Mouse (Mus musculus): Measurements from ENCODE around the gene Mvb12a. TPM values are rescaled to one million over a fixed set of nuclear protein-coding genes. Genes with fewer than 3 reads are reported as not detected.
"Not testable (repeated sequence)": the region's sequence is repeated elsewhere in the genome, so short reads cannot be mapped to it uniquely, and the experiment has no call there.

Mvb12a gene
- polyA plus RNA-seq, 1 experiment from 2014 or later, result 69.1 TPM

DNA sequence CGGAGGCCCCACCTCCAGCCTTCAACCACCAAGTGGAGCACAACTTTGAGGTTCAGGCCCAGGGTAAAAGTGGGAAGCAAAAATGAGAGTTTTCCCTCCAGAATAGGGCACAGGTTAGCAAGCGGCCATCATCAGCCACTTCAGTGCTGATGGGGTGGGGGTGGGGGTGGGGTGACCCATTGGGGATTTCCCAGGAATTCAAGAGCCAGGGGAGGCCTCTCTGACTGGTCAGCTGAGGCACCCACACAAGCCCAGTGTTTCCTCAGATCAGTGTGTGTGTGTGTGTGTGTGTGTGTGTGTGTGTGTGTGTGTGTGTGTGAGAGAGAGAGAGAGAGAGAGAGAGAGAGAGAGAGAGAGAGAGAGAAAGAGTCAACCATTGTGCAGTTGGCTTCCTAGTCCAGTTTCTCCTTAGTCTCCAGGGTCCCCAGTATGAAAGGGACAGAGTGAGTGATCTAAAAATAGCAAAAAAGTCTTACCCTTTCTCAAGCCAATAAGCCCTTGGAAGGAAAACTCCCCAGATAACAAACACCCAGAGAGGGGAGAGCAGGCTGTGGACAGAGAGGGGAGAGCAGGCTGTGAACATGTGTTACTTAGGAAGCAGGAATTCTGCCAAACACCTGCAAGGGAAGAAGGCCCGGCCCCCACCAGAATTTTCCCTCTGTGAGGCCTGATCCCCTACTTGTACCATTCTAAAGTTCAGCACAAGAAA is 15.4 kb upstream of the Mvb12a start:
- H3K36me3 ChIP-seq, result no peaks in the 10 kb centered on the region
- WGBS, result 47% methylated on average over 3 of the region's 3 CpGs
- H3K9me3 ChIP-seq, result no peaks in the 10 kb centered on the region
- H3K4me2 ChIP-seq, result no peak overlapping the region
- H3K27me3 ChIP-seq, result peaks cover 60% of the 10 kb centered on the region
- no peak overlapping the region for H3K27ac ChIP-seq
- H3K9ac ChIP-seq (replicated peaks), result 0 out of 2 replicates have a peak overlapping the region, but pooled peaks have one; percentile 31
- no peak for ATAC-seq (ENCODE audit: insufficient number of reproducible peaks, insufficient read depth, low FRiP score, low TSS enrichment, low read depth)
- peaks cover 9% of the 10 kb centered on the region; the same call in 1 of the 2 replicates for H3K4me1 ChIP-seq (replicated peaks)
- no peak overlapping the region for H3K4me3 ChIP-seq (replicated peaks)

DNA sequence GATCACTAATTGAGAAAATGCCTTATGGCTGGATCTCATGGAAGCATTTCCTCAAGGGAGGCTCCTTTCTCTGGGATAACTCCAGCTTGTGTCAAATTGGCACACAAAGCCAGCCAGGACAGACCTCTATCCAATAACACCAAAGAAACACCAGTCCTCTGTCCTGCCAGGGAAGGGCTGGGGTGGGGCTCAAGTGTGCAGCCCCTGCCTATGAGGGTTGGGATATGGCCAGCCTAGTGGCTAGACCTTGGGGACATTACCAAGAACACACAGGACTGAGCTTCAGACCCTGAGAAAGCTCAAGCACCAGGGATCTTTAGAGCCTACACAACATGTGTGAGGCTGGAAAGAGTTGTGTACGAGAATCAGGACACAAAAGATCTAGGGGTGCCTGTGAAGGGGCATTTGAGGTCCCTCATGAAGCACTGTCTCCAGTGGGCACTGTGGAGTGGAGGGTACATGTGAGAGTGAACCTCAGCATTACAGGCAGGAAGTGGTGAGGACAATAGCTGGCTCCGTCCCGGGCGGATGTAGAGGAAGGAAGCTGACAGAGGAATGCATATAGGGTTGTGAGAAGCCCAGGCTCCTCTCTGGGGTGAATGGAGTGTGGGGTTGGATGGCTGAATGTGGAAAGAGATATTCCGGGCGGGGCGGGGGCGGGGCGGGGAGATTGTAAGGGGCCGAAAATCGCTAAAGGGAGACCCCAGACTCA is 14.2 kb upstream of the Mvb12a start:
- no peaks in the 10 kb centered on the region for H3K36me3 ChIP-seq
- WGBS, result 78% methylated on average over 11 of the region's 11 CpGs
- H3K27ac ChIP-seq, result peak overlapping the region; percentile 50
- peaks cover 9% of the 10 kb centered on the region; the same call in 1 of the 2 replicates for H3K4me1 ChIP-seq (replicated peaks)
- peaks cover 48% of the 10 kb centered on the region for H3K27me3 ChIP-seq
- H3K4me2 ChIP-seq, result no peak overlapping the region
- no peak for ATAC-seq (ENCODE audit: insufficient number of reproducible peaks, insufficient read depth, low FRiP score, low TSS enrichment, low read depth)
- no peak overlapping the region for H3K4me3 ChIP-seq (replicated peaks)
- H3K9me3 ChIP-seq, result no peaks in the 10 kb centered on the region
- H3K9ac ChIP-seq (replicated peaks), result no peak overlapping the region

DNA sequence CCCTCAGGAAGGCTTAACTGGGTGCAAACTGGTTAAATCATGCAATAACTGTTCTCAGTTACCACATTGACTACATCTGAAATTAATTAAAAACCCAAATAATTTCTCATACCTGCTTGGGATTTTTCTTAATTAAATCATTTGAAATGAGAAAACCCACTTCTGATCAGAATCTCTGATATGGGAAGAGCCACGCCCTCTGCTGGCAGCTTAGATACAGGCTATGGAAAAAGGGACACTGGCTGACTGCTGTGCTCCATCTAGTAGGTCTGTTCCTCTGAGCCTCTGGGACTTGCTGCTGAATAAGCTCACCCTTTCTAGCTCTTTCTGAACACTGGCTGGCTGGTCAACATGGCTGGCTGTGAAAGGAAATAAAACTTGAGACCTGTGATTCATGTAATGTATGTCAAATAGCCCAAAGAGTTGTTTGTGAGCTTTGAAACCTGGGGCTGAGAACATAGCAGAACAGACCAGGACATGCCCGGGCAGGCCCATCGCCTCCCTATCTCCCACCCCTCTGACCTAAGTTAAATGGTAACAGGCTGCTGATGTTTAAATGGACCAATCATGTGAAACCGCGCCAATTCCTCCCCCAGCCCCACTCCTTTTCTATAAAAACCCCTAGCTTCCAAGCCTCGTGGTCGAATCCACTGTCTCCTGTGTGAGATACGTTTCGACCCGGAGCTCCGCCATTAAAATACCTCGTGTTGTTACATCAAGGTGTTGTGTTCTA is 11.8 kb upstream of the Mvb12a start:
- not testable (repeated sequence) for H3K4me2 ChIP-seq; ATAC-seq (ENCODE audit: insufficient number of reproducible peaks, insufficient read depth, low FRiP score, low TSS enrichment, low read depth); H3K27ac ChIP-seq

DNA sequence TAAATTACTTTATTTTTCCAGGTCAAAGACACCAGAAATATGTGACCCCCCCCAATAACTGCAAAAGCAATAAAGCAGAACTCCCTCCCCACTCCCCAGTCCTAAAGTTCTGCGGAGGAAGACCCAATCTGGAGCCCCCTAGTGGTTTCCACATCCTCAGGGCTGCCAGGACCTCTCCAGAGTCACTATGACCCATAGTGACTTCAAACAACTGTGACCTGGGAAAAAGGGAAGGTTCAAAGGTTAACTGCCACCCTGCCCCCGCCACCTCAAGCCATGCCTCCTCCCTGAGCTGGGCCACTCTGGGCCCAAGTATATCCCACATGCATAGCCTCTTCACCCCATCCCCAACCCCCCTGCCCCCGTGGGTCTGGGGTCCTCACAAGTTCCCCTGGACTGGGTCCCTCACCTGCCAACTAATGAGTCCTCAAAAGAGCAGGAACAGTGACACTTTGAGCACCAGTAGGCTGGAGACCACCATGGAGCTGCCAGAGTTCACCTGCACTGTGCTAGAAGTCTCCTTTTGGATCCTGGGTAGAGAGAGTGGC is 8.4 kb upstream of the Mvb12a start:
- Histone ChIP-seq H3K4me3 (replicated peaks) (no peak overlapping the region), H3K4me1 (replicated peaks) (peaks cover 6% of the 10 kb centered on the region; the same call in 1 of the 2 replicates), H3K9ac (replicated peaks) (no peak overlapping the region), H3K4me2 (no peak overlapping the region), H3K27me3 (peaks cover 25% of the 10 kb centered on the region; the same call in 1 of the 2 replicates), H3K27ac (no peak overlapping the region), H3K9me3 (no peaks in the 10 kb centered on the region), H3K36me3 (no peaks in the 10 kb centered on the region)
- 26% methylated on average over 3 of the region's 3 CpGs for WGBS
- ATAC-seq (ENCODE audit: insufficient number of reproducible peaks, insufficient read depth, low FRiP score, low TSS enrichment, low read depth), result no peak

More for the DNA sequence above, 11.8 kb upstream of the Mvb12a start:
- not testable (repeated sequence) for H3K4me1 ChIP-seq (replicated peaks); H3K36me3 ChIP-seq; H3K9ac ChIP-seq (replicated peaks); H3K4me3 ChIP-seq (replicated peaks); H3K9me3 ChIP-seq
- H3K27me3 ChIP-seq, result peaks cover 33% of the 10 kb centered on the region
- 73% methylated on average over 6 of the region's 12 CpGs for WGBS

DNA sequence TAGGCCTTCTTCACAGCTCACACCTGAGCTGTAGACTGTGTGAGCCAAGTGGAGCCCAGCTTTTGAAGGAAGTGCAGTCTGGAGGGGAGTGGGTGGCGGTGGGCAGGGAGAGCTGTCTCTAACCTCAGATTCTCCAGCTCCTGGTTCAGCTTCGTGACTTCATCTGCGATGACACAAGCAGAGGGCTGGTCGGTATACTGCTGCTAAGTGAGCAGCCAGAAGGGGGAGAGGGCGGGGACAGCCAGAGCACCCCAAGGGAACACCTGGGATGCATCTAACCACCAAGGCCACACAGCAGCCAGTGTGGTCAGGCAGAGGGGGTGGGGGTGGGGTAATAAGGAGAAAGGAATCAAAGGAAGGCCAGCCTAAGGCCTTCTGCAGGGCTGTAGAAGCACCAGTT is 7.1 kb upstream of the Mvb12a start:
- ATAC-seq (ENCODE audit: insufficient number of reproducible peaks, insufficient read depth, low FRiP score, low TSS enrichment, low read depth), result no peak
- 64% methylated on average over 5 of the region's 5 CpGs for WGBS
- H3K4me3 ChIP-seq (replicated peaks), result no peak overlapping the region
- H3K9me3 ChIP-seq, result no peaks in the 10 kb centered on the region
- H3K4me1 ChIP-seq (replicated peaks), result peaks cover 6% of the 10 kb centered on the region; the same call in 1 of the 2 replicates
- H3K36me3 ChIP-seq, result no peaks in the 10 kb centered on the region
- no peak overlapping the region for H3K4me2 ChIP-seq
- H3K27me3 ChIP-seq, result peaks cover 25% of the 10 kb centered on the region; the same call in 1 of the 2 replicates
- H3K9ac ChIP-seq (replicated peaks), result no peak overlapping the region
- no peak overlapping the region for H3K27ac ChIP-seq

DNA sequence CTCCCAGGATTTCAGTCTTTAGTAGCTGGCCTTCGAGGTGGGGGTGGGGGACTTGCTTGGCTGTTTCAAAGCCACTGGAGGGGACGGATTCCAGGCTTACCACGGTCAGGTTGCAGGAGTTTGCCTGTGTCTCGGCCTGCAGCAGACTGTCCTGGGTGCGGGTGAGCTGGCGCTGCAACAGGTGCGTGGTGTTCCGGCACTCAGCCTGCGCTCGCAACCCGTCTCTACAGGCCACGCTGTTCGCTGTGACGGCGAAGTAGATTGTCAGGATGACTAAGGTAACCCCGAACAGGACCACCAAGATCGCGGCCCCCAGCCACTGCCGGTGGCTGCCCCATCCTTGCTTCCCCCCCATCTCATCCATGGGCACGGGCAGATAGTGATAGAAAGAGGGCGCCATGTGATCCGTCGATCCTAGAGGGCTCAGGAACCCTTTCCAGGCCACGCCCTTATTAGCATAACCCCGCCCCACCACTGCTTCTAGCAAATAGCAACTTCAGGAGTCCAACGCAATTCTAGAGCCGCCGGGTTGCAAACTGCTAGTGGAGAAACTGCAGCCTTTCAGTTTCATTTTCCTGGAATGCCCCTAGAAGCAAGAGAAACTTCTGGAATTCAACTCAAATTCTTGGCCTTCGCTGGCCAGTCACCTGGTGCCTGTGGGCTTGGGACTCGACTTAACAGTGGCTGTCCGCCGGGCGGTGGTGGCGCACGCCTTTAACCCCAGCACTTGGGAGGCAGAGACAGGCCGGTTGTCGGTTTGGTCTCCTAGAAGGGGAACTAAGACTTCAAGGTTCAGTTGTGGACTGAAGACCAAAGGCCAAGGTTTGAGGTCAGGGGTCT is 5.5 kb upstream of the Mvb12a start, which contains the start of gene Bst2:
Gene Bst2, minus strand, starts transcription at position 429 of the 840 bp plus-strand sequence.
- H3K9ac ChIP-seq (replicated peaks), result peak within 1 kb of the TSS; percentile 56; the same call in 1 of the 2 replicates
- H3K4me3 ChIP-seq (replicated peaks), result peak within 1 kb of the TSS; percentile 43
- H3K4me1 ChIP-seq (replicated peaks), result peaks cover 6% of the 10 kb centered on the region; the same call in 1 of the 2 replicates
- peak within 1 kb of the TSS; percentile 77; the same call in 1 of the 2 replicates for H3K27ac ChIP-seq
- no peaks in the 10 kb centered on the region for H3K9me3 ChIP-seq
- 2% methylated on average over 37 of the region's 37 CpGs for WGBS
- peak within 1 kb of the TSS; percentile 63 for H3K4me2 ChIP-seq
- no peaks in the 10 kb centered on the region for H3K36me3 ChIP-seq
- H3K27me3 ChIP-seq, result peaks cover 25% of the 10 kb centered on the region; the same call in 1 of the 2 replicates
- peak; percentile 70 for ATAC-seq (ENCODE audit: insufficient number of reproducible peaks, insufficient read depth, low FRiP score, low TSS enrichment, low read depth)

DNA sequence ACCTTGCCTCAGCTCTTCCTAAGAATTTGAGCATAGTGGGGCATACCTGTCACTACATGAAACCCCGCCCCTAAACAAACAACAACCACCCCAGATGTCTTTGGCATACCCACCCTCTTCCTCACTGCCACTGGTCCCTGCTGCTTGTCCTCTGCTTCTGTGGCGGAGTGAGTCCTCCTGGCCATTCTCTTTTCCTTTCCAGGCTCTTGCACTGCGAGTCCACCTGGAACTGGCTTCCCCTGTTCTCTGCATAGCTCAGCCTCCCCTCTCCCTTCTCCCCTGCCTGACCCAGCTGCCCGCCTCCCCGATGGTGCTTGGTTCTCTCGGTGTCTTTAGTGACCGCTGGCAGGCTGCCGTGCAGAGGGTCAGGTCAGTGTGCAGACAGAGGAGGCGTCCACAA is 1.0 kb downstream of the Mvb12a start:
- peak overlapping the region; percentile 80 for H3K4me2 ChIP-seq
- no peak for ATAC-seq (ENCODE audit: insufficient number of reproducible peaks, insufficient read depth, low FRiP score, low TSS enrichment, low read depth)
- no peaks in the 10 kb centered on the region for H3K9me3 ChIP-seq
- WGBS, result 87% methylated on average over 9 of the region's 9 CpGs
- no peaks in the 10 kb centered on the region for H3K27me3 ChIP-seq
- peaks cover 35% of the 10 kb centered on the region for H3K36me3 ChIP-seq
- H3K4me1 ChIP-seq (replicated peaks), result peaks cover 9% of the 10 kb centered on the region
- H3K27ac ChIP-seq, result no peak overlapping the region
- H3K9ac ChIP-seq (replicated peaks), result peak overlapping the region; percentile 77; the same call in 1 of the 2 replicates
- H3K4me3 ChIP-seq (replicated peaks), result peak overlapping the region; percentile 86

DNA sequence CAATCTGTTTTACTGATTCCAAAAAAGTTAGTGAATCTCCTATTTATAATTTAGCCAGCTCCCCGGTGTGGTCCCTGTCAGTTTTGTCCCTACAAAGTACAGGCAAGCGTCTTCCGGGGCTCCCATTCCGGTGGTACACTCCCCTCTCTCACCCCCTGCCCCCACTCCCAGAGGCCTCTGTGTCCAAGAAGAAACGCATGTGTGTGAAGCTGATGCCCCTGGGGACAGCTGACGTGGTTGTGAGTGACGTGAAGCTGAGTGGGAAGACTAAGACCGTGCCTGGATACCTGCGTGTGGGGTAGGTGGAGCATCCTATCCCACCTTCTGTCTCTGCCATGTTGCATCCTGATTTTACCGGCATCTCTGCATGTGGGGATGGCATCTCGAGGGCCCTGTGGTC is 2.3 kb downstream of the Mvb12a start:
- H3K4me2 ChIP-seq, result no peak overlapping the region
- H3K9ac ChIP-seq (replicated peaks), result no peak overlapping the region
- 92% methylated on average over 11 of the region's 11 CpGs for WGBS
- ATAC-seq (ENCODE audit: insufficient number of reproducible peaks, insufficient read depth, low FRiP score, low TSS enrichment, low read depth), result no peak
- H3K27ac ChIP-seq, result no peak overlapping the region
- no peak overlapping the region for H3K4me3 ChIP-seq (replicated peaks)
- peaks cover 9% of the 10 kb centered on the region for H3K4me1 ChIP-seq (replicated peaks)
- H3K27me3 ChIP-seq, result no peaks in the 10 kb centered on the region
- no peaks in the 10 kb centered on the region for H3K9me3 ChIP-seq
- peaks cover 37% of the 10 kb centered on the region for H3K36me3 ChIP-seq

DNA sequence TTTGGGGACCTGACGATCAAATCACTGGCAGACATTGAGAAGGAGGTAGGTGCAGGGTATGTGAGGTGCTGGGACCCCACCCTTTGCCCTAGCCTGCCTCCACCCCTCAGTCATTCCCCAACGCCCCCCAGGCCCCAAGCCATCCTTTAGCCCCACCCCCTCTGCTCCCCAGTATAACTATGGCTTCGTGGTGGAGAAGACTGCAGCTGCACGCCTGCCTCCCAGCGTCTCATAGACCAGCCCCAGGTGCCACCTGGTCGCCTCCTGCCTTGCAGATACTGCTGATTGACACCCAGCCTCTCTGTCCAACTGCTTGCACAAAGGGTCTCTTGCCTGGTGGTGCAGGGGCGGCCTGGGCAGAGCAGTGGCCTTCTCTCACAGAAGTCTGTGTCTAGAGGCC is 4.9 kb downstream of the Mvb12a start:
- Histone ChIP-seq H3K27me3 (no peaks in the 10 kb centered on the region), H3K9me3 (no peaks in the 10 kb centered on the region), H3K4me1 (replicated peaks) (peaks cover 9% of the 10 kb centered on the region), H3K4me3 (replicated peaks) (no peak overlapping the region), H3K27ac (no peak overlapping the region), H3K9ac (replicated peaks) (no peak overlapping the region), H3K36me3 (peaks cover 37% of the 10 kb centered on the region), H3K4me2 (no peak overlapping the region)
- no peak for ATAC-seq (ENCODE audit: insufficient number of reproducible peaks, insufficient read depth, low FRiP score, low TSS enrichment, low read depth)
- WGBS, result 85% methylated on average over 7 of the region's 7 CpGs

DNA sequence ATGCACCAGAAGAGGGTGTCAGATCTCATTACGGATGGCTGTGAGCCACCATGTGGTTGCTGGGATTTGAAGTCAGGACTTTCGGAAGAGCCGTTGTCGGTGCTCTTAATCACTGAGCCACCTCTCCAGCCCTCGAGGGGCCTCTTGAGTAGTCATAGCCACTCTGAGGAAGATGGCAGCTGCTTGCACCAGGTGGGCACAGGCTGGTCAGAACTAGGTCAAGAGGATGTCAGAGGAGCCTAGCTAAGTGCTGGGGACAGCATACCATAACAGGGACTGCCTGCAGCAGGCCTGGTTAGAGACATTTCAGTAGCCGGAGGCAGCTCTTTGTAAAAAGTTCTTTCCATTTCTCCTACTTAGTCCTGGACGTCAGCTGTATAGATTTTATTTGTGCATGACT is 8.0 kb downstream of the Mvb12a start:
- no peak for ATAC-seq (ENCODE audit: insufficient number of reproducible peaks, insufficient read depth, low FRiP score, low TSS enrichment, low read depth)
- H3K27ac ChIP-seq, result no peak overlapping the region
- peaks cover 20% of the 10 kb centered on the region for H3K27me3 ChIP-seq
- H3K9me3 ChIP-seq, result no peaks in the 10 kb centered on the region
- no peak overlapping the region for H3K9ac ChIP-seq (replicated peaks)
- H3K4me3 ChIP-seq (replicated peaks), result no peak overlapping the region
- 61% methylated on average over 7 of the region's 7 CpGs for WGBS
- no peak overlapping the region for H3K4me2 ChIP-seq
- H3K36me3 ChIP-seq, result peaks cover 27% of the 10 kb centered on the region
- H3K4me1 ChIP-seq (replicated peaks), result no peaks in the 10 kb centered on the region
